Mouse (Mus musculus) layer of hippocampus, postnatal 10 days (tissue): ENCODE results near the gene Lmod3. TPM values are rescaled to one million over a fixed set of nuclear protein-coding genes. Genes with fewer than 3 reads are reported as not detected.

ENCODE experiments used
- DNase-seq, 2 experiments: peaks; one replicate each; pipeline ENCODE4 v3.0.0; 2021; ENCODE audit warnings: low spot score in 2 of 2
- total RNA-seq, 2 experiments: library from RNA; stranded (reverse); gene quantifications; 2 replicates each; pipeline ENCODE4 v1.2.3; 2021

Lmod3 gene
- total RNA-seq, 2 experiments from 2014 or later: 0.16 TPM; not detected in 1

DNA sequence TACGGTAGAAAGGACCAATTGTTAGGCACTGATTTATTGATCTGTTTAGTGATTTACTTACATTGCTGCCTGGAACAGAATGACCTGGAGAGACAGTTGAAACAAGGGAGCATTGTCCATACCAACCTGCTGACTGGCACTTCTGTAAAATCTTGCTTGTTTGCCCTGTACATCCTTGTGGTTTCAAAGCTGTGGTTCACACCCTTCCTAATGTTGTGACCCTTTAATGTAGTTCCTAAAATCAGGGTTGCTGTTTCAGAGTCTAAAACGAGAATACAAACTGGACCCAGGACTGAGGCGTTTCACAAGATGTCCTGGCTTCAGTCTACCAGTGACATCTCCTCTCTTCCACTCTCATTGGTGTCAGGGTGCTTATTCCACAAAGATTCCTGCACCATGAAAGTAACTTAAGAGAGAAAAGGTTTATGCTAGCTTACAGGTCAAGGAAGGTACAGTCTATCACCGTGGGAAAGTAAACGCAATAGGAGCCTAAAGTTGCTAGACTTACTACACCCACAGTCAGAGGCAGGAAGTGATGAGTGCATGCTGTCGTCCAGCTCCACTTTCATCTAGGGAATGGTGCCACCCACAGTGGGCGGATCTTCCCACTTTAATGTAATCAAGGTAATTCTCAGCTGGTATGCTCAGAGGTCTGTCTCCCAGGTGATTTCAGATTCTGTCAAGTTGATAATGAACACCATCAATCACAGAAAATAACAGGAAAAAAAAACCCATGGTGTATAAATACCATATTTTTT lies 17.5 kb downstream of the Lmod3 start:
- no peak for DNase-seq

DNA sequence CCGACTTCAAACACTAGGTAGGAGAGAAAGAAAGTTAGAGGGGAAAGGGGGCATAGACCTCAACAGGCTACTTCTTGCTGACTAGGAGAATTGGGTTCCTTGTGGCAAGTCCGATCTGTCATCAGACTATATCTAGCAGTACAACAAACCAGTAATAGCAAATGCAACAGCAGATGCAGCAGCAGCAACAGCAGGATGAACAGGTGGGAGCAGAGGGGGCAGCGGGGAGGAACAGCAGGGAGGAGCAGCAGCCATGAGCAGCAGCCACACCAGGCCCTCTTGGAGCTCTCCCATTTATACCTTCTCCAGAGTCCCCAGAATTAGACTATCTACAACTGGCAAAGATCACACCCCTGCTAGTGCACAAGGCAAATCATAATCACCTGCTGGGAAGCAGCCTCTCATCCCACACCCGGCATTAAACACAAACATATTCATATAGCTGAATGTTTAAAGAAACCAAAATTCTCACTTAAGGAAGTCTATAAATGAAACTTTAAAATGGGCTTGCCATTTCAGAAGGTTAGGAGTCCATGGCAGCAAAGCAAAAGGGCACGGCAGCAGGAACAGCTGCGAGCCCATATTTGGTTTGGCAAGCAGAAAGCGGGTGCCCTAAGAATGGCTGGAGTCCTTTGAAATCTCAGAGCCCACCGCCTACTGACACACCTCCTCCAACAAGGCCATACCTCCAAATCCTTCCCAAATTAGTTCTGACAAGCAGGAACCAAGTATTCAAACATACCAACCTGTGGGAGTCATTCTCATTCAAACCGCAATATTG lies 25.3 kb downstream of the Lmod3 start:
- DNase-seq: no peak

DNA sequence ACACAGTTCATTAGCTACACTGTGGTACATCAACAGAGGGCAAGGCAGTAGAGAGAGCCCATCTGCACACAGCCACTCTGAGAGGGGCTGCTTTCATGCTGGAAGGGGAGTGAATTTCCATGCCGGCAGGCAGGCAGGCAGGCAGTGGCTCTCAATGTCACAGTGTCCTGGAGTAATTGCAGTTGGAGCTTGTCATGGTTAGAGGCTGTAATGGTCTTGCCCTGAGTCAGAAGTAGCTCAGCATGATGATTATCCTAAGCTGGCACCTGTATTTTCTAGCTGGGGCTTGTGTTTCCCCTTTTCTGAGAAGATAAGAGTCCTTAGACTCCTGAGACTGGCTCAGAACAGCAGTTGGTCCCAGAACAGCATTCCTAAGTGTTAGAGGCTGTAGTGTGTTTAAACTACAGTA lies 26.5 kb downstream of the Lmod3 start:
- no peak for DNase-seq

DNA sequence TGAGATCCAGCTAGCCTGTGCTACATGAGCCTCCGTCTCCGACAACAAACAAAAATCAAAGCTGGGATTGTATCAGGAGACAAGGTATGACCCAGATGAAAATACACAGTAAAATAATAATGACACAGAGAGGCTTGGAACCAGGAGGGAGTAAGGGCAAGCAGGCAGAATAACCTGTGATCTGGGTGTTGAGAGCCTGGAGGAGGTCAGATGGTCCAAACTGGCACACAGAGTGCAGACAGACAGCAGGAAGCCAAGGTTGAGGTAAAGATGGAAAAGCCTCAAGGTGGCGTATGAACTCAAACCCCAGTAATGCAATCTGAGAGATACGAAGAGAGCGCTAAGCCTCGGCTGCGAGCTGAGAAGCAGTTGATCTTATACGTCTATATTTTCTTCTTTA lies 28.1 kb downstream of the Lmod3 start:
- no peak for DNase-seq

DNA sequence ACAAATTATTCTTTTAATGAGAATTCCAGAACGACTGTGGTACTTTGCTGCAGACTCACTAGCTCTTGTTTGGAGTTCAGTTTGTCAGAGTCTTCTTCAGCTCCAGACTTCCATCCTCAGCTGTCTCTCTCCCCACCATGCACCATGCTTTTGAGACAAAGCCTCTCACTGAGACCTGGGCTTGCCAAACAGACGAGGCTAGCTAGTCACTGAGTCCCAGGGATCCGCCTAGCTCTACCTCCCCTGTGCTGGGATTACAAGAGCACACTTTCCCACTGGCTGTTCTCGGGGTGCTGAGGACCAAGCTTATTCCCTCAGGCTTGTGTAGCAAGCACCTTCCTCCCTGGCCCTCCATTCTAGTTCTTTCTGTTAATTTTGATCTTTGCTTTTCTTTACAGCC lies 29.0 kb downstream of the Lmod3 start:
- DNase-seq: no peak

DNA sequence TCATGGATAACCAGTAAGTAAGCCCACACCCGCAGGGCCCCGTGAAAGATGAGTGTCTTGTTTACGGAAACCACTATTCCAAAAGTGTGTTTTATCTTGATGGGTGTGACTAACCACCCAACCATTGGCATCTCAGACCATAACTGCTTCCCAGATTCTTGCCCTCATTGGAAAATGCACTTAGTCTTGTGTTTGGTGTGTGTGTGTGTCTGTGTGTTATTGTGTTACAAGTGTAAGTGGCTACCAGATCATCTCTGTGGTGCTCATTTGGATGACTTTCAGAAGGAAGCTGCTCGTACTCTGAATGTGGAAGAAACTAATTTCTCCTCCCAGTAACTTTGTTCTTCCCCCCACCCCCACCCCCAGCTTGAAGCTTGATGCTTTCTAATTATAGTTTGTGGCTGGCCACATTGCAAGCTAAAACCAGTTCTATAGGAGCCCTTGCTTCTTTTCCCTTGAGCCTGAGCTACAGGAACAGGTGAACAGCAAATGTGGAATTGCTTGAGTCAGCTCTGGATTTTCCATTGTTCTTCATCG lies 29.6 kb downstream of the Lmod3 start:
- no peak for DNase-seq

DNA sequence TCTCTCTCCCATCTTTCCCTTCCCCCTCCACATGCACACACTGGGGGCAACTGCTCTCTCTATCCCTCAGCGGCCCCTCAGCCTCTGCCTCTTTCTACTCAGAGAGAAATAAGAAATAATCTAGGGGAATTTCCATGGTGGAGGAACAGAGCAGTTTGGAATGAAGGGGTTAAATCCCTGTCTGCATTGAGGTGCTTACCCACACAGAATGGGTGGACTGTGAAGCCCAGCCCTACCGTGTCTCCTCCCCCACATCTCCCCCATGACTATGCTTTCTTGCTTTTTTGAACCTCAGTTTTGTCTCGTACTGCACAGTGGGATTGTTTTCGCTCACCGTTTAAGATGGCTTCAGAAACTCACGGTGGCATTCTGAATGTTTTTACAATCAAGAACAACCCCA lies 30.2 kb downstream of the Lmod3 start:
- no peak for DNase-seq

DNA sequence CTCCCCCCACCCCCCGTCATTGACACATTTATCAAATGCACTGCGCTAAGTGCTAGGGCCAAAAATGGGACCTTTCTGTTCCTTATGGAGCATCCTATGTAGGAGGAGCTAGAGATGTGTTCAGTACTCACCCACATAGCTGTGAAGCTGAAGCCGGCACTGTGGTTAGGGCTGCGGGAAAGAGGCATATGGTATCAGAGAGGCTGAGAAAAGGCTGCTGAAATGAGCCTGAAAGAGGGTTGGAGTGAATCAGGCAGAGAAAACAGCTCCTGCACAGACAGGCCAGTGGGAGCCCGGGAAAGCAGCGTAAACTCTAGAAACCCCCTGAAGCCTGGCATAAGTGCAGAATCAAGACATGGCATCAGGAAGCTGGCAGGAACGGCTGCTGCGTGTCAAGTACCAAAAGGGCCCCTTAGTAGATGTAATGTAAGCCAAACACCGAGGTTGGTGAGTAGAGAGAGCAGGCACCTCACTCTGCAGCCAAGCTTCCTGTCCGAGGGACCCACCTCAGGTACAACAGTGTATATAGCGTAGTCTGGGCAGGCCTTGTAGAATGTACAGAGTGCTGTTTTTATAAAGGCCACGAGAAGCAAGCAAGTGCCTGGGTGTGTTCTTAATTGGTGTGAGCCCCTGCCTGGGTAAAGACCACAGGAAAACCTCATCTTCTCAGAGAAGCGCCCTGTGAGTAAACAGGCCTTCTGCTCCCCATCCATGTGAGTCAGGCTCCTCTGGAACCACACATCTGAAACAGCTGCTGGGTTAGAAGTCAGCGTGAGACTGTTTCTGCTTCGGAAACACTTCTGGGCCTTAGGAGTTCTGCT lies 31.1 kb downstream of the Lmod3 start:
- DNase-seq: peak in 1 of 2 experiments; percentile 28

DNA sequence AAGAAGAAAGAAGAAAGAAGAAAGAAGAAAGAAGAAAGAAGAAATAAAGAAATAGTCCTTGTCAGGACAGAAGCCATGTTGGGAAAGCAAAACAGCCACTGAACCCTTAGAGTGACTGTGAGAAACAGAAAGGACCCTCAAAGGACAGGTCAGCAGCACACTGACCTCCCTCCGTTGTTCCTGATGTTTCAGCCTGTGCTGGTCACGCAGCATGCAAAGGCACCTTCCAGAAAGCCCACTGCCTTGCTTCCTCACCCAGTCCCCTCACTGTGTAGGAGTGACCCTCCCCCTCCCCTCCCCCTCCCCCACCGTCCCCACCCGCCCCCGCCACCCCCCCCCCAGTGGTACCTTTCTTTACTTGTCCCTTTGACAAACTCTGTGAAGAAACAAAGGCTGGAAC lies 31.9 kb downstream of the Lmod3 start:
- DNase-seq: no peak

DNA sequence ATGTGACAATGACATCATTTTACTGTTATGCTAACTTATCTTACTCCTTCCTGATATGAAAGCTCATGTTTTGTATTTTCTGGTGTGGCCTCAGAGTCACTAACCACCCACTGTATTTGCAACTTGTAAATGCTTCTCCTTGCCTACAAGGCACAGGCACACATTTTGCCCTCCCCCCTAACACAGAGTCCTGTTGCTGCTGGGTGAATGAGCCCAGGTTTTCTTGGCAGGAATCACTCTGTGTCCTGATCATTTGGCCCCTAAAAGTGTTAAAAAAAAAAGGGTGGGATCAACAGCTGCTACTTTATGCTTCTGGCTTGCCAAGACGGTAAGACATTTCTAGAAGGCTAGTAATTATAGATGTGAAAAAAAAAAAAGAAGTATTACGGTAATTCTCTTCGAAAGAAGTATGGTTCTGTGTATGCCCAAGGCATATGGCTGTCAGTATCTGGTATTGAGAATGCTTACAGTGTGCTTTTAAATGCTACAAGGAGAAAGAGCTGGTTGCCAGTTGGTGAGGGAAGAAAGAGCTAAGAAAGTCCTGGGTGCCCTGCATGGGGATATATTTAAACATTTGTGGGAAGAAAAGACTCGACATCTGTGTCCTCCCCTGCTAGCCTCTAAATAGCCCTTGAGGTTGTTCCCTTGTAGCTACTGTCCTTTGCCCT lies 36.3 kb downstream of the Lmod3 start:
- DNase-seq: no peak

DNA sequence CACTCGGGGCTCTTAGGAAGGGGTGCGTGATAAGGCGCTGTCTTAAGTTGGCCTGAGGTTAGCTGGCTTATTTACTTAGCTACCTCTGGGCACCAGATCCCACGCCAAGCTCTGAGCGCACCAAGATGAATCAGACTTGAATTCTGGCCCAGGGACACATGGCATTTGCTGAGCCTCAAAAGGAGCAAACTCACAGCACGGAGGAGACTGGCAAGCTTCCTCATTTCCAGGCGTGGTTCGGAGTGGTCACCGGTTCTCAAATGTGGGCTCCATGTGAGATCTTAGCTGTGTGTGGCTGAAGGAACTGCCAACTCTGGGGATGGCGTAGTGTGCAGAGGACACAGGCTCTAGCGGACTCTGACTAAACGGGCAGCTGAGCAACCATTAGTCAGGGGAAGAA lies 40.6 kb downstream of the Lmod3 start:
- peak; percentile 36 to 38 for DNase-seq

DNA sequence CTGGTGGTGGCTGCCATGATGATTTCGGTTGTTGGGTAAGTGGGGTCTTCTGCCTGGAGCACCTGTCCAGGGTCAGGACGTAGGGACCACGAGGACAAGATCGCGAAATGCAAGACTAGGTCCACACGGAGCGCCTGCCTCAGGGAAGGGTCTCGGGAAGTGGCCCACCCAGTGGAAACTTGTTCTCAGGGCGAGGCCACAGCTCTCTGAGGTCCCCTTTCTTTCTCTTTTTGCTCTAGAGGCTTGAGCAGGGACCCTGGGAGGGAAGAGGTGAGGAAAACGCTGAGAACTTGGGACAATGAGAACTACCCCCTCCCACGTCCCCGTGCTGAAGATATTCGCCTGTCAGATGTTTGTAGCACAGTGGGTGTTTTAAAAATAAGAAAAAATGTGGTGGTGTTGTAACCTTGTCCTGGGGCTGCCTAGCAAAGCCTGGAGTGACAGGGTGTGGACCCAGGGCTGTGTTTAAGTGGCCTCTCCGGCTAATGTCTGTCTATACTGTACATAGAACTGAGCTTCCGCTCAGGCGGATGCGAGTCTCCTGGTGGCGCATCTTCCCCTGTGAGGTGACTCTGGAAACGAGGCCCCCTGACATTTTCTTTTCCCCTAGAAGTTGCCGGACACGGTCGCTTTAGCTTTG lies 41.5 kb downstream of the Lmod3 start:
- DNase-seq: no peak

DNA sequence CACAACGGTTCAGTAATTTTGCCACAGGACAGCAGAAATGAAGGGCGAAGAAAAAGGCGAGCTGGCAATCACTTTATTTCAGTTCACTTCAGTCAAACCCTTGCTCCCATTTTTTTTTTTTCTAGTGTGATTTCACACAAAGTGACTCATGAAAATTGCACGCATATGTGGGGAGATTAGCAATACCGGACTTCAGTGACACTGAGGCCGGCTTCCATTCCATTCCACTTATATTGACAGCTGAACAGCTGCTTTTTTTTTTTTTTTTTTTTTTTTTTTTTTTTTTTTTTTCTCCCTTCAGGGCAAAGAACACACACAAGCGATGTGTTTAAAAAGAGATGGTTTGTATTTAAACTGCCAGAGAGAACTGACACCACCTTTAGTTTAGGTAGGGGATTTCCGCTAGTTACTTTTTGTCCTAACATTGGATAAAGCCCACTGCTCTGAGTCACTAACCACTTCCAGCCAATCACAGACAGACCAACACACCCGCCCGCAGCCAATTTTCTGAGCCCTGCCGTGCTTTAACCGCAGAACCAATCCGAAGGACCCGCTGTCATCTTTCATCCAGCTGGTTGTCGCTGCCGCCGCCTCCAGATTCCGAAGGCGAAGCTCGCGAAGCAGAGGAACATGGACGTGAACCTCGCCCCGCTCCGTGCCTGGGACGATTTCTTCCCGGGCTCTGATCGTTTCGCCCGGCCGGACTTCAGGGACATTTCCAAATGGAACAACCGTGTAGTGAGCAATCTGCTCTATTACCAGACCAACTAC lies 42.2 kb downstream of the Lmod3 start, which contains the start of gene Arl6ip5:
Gene Arl6ip5 (plus strand): TSS at position 499 of the 771 bp plus-strand sequence.
- peak; percentile 79 to 87 for DNase-seq

DNA sequence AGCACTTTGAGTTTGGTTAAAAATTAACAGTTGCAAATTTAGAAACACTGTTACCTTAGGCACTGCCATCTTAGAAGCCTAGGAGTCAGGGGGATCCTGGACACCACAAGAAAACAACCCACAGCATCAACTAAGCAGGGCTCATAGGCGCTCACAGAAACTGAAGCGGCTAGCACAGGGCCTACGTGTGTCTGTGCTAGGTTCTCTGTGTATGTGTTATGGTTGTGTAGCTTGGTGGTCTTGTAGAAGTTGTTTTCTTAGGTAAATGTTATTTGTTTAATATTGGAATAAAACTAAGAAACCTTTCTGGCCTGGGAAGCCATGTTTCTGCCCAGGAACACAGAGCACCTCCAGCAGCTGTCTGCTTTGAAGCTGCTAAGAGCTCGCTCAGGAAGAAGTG lies 42.8 kb downstream of the Lmod3 start:
- no peak for DNase-seq

DNA sequence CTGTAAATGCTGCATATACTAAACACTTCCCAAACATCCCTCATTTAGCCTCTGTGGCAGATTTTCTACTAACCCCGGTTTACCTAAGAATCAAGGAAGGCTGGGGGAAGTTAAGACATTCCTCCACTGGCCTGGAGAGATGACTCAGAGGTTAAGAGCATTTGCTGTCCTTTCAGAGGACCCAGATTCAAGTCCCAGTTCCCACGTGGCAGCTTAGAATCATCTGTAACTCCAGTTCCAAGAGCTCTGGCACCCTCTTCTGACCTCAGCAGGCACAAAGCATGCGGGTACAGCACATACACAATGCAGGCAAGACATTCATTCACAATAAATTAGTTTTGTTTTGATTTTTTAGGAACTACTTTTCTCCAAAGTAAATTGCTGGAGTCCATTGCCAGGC lies 43.4 kb downstream of the Lmod3 start:
- no peak for DNase-seq

DNA sequence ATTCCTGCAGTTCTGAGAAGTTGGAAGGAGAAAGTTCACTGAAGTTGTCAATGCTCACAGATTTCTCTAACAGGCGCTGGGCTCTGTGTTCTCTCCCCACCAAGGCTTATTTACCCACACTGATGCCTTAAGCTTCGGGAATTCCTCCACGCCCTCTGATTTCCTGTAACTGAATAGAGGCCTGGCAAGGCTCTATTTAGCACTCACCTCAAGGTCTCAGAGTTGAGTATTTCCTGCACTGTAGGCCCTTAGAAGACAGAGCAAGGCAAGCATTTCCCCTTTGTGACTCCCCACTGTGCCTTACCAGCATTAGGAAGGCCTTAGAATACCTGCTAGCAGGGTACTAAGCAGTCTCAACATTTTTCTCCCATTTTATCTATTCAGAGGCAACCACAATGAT lies 44.2 kb downstream of the Lmod3 start:
- DNase-seq: no peak

DNA sequence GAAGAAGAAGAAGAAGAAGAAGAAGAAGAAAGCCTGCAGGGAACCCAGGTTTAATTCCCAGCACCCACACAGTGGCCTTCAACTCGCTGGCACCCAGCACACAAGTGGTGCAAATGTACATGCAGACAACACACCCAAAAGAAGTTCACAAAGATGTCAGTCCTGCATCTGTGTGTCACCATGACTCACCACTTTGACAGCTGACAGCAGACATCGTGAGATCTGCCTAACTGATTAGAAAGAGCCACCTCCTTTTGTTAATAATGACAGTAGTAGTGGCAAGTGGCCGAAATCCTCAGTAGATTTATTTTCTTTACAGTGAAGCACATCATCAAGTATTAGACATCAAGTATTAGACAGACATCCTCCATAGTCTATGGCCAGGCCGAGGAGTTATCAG lies 45.5 kb downstream of the Lmod3 start:
- DNase-seq: no peak

DNA sequence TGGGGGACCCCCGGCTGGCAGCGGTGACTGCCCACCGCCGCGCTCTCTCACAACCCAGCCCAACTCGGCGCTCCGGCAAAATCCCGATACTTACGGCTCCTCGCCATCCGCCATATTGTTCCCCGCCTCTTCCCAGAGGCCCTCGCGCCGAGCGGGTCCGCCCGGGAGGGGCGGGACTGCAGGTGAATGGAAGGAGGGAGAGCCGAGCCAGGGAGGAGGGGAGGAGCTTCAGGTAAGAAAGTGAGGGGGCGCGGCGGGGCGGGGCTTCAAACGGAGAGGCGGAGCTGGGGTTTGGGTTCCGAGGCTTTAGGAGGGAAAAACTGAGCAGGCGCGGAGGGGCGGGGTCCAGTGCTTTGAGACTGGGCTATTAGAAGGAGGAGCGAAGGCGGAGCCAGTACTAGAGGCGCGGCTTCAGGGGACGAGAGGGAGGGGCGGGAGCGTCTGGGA lies 47.1 kb downstream of the Lmod3 start, which contains the start of gene Uba3:
Gene Uba3 (minus strand): TSS at position 209 of the 447 bp plus-strand sequence.
- peak; percentile 98 for DNase-seq

DNA sequence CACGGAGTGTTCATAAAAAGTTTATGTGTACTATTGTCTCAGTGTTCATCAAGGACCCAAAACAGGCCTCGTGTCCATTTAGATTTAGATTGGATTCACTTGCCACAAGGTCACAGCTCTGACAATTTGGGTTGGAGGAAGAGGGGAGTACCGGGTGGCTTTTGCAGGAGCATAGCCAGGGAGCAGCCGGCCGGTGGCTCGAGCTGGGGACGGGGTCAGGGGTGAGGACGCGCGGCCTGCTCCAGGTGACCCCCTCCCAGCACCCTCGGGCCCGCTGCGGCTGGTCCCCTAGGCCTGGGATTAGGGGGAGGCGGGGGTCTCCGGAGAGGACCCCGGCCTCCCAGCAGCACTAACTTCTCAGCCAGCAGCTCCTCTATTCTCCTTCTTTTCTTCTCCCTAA lies 47.6 kb downstream of the Lmod3 start:
- peak in 1 of 2 experiments; percentile 49 for DNase-seq
